Mouse (Mus musculus): ENCODE measurements around the gene Slc46a3. TPM values are rescaled to one million over a fixed set of nuclear protein-coding genes. Genes with fewer than 3 reads are reported as not detected.

Slc46a3 gene
- 2.5 and 2.7 TPM in 2 replicates for polyA plus RNA-seq (2015; fragmentation: Nextera tagmentation; extraction: Ambion mirVana)

- Histone ChIP-seq H3K4me3 (ENCODE audit: low read length) (peak within 1 kb of the TSS; percentile 76), H3K4me2 (replicated peaks; ENCODE audit: low read depth, low read length) (peak within 1 kb of the TSS; percentile 97), H3K27me3 (ENCODE audit: insufficient read depth, low read length) (no peaks in the 10 kb centered on the region), H3K9ac (replicated peaks; ENCODE audit: low read length) (peak within 1 kb of the TSS; percentile 74), H3K9me3 (ENCODE audit: low read length) (no peaks in the 10 kb centered on the region), H3K27ac (ENCODE audit: low read length) (no peak within 1 kb of the TSS), H3K4me1 (ENCODE audit: insufficient read depth, low read length) (peaks cover 4% of the 10 kb centered on the region; the same call in 1 of the 2 replicates), H3K36me3 (ENCODE audit: insufficient read depth, low read length) (no peaks in the 10 kb centered on the region)
- ATAC-seq (ENCODE audit: low FRiP score, low TSS enrichment): peak; percentile 98
- WGBS: under 1% methylated on average over 47 of the region's 47 CpGs
These were observed at the start of gene Slc46a3 for GRCm38 (mm10) chr5:147894455-147895076. Gene Slc46a3 (minus strand): TSS chr5:147894815.

GRCm38 (mm10) chr5:147939226-147939625, 44.6 kb upstream of the Slc46a3 start:
- Histone ChIP-seq H3K4me1 (ENCODE audit: insufficient read depth, low read length) (no peaks in the 10 kb centered on the region), H3K27me3 (ENCODE audit: insufficient read depth, low read length) (no peaks in the 10 kb centered on the region), H3K27ac (ENCODE audit: low read length) (no peak overlapping the region), H3K4me3 (ENCODE audit: low read length) (no peak overlapping the region), H3K9me3 (ENCODE audit: low read length) (peaks cover 13% of the 10 kb centered on the region; the same call in 1 of the 2 replicates), H3K9ac (replicated peaks; ENCODE audit: low read length) (no peak overlapping the region), H3K4me2 (replicated peaks; ENCODE audit: low read depth, low read length) (no peak overlapping the region), H3K36me3 (ENCODE audit: insufficient read depth, low read length) (no peaks in the 10 kb centered on the region)
- WGBS: 82% methylated on average over 5 of the region's 5 CpGs
- no peak for ATAC-seq (ENCODE audit: low FRiP score, low TSS enrichment)

- WGBS: 82% methylated on average over 13 of the region's 13 CpGs
These were observed 40.5 kb upstream of the Slc46a3 start for GRCm38 (mm10) chr5:147935096-147935495.

GRCm38 (mm10) chr5:147928668-147929497, 34.3 kb upstream of the Slc46a3 start:
- Histone ChIP-seq H3K27me3 (ENCODE audit: insufficient read depth, low read length) (no peaks in the 10 kb centered on the region), H3K36me3 (ENCODE audit: insufficient read depth, low read length) (no peaks in the 10 kb centered on the region), H3K4me3 (ENCODE audit: low read length) (no peak overlapping the region), H3K9me3 (ENCODE audit: low read length) (no peaks in the 10 kb centered on the region), H3K4me1 (ENCODE audit: insufficient read depth, low read length) (no peaks in the 10 kb centered on the region), H3K9ac (replicated peaks; ENCODE audit: low read length) (no peak overlapping the region), H3K27ac (ENCODE audit: low read length) (no peak overlapping the region), H3K4me2 (replicated peaks; ENCODE audit: low read depth, low read length) (no peak overlapping the region)
- WGBS: 79% methylated on average over 7 of the region's 7 CpGs
- ATAC-seq (ENCODE audit: low FRiP score, low TSS enrichment): no peak

More at GRCm38 (mm10) chr5:147935096-147935495, 40.5 kb upstream of the Slc46a3 start:
- no peak overlapping the region for H3K4me3 ChIP-seq (ENCODE audit: low read length)
- H3K27ac ChIP-seq (ENCODE audit: low read length): no peak overlapping the region
- H3K36me3 ChIP-seq (ENCODE audit: insufficient read depth, low read length): no peaks in the 10 kb centered on the region
- ATAC-seq (ENCODE audit: low FRiP score, low TSS enrichment): no peak
- no peak overlapping the region for H3K9ac ChIP-seq (replicated peaks; ENCODE audit: low read length)
- H3K9me3 ChIP-seq (ENCODE audit: low read length): peaks cover 3% of the 10 kb centered on the region; the same call in 1 of the 2 replicates
- no peaks in the 10 kb centered on the region for H3K27me3 ChIP-seq (ENCODE audit: insufficient read depth, low read length)
- no peak overlapping the region for H3K4me2 ChIP-seq (replicated peaks; ENCODE audit: low read depth, low read length)
- no peaks in the 10 kb centered on the region for H3K4me1 ChIP-seq (ENCODE audit: insufficient read depth, low read length)

- ATAC-seq (ENCODE audit: low FRiP score, low TSS enrichment): no peak
- H3K4me1 ChIP-seq (ENCODE audit: insufficient read depth, low read length): no peaks in the 10 kb centered on the region
- no peak overlapping the region for H3K4me2 ChIP-seq (replicated peaks; ENCODE audit: low read depth, low read length)
These were observed 31.5 kb upstream of the Slc46a3 start for GRCm38 (mm10) chr5:147925935-147926604.

DNA sequence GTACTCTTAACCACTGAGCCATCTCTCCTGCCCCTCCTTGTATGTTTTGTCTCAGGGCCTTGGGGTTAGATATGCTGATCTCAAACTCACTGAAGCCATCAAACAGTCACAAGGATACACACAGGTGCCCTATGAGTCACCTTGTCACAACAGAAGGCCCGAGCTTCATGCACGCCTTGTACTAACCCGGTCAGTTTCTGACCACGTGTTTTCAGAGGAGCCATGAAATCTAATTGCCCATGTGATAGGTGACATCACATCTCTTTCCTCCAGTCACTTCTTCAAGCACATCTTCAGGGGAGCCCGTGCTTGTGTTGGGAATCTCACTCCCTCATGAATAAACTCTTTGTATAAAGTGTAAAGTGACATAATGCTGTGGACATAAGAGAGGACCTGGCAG, 30.0 kb upstream of the Slc46a3 start:
- Histone ChIP-seq H3K9ac (replicated peaks; ENCODE audit: low read length) (no peak overlapping the region), H3K9me3 (ENCODE audit: low read length) (no peaks in the 10 kb centered on the region), H3K4me3 (ENCODE audit: low read length) (no peak overlapping the region), H3K36me3 (ENCODE audit: insufficient read depth, low read length) (no peaks in the 10 kb centered on the region), H3K27me3 (ENCODE audit: insufficient read depth, low read length) (no peaks in the 10 kb centered on the region), H3K27ac (ENCODE audit: low read length) (no peak overlapping the region), H3K4me1 (ENCODE audit: insufficient read depth, low read length) (no peaks in the 10 kb centered on the region), H3K4me2 (replicated peaks; ENCODE audit: low read depth, low read length) (no peak overlapping the region)
- ATAC-seq (ENCODE audit: low FRiP score, low TSS enrichment): no peak
- 73% methylated on average over 5 of the region's 5 CpGs for WGBS

More at GRCm38 (mm10) chr5:147925935-147926604, 31.5 kb upstream of the Slc46a3 start:
- no peak overlapping the region for H3K27ac ChIP-seq (ENCODE audit: low read length)
- H3K27me3 ChIP-seq (ENCODE audit: insufficient read depth, low read length): no peaks in the 10 kb centered on the region
- WGBS: 72% methylated on average over 15 of the region's 15 CpGs
- H3K9me3 ChIP-seq (ENCODE audit: low read length): no peaks in the 10 kb centered on the region
- no peak overlapping the region for H3K4me3 ChIP-seq (ENCODE audit: low read length)
- no peaks in the 10 kb centered on the region for H3K36me3 ChIP-seq (ENCODE audit: insufficient read depth, low read length)
- no peak overlapping the region for H3K9ac ChIP-seq (replicated peaks; ENCODE audit: low read length)

DNA sequence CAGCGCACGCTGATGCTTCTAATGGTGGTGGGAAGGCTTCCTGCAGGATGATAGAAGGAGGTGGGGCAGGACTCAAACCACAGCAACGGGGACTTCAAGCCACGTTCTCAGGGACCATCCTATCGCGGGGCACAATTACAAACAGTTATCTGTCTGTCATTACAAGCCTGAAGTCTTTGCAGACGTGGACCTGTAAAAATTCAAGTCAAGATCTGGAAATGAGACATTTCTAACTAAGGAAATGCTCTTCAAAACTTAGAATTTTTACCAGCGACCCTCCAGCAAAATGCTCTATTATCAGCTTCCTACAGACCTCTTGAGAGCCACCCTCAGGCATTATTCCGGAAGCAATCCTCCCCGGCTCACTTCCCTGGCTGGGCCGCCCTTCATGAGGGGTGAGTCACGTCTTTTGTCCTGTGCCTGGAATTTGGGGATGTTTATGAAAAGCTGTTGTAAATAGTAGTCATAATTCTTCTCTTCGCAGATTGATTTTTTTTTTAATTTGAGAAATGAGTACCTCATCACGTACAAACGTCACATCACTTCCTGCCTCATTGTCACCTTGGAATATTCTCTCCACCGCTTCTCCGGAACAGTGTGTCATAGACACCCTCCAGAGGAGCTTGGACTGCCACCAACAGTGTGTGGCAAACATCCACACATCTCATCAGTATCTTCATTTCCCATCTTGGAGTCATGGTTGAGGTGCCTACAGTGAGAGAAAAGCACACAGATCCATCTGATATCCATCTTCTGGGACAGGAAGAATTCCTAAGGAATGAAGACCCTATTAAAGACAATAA, 23.6 kb upstream of the Slc46a3 start:
- H3K9me3 ChIP-seq (ENCODE audit: low read length): no peaks in the 10 kb centered on the region
- peak; percentile 55; the same call in 1 of the 2 replicates for ATAC-seq (ENCODE audit: low FRiP score, low TSS enrichment)
- no peak overlapping the region for H3K4me3 ChIP-seq (ENCODE audit: low read length)
- H3K9ac ChIP-seq (replicated peaks; ENCODE audit: low read length): no peak overlapping the region
- H3K4me2 ChIP-seq (replicated peaks; ENCODE audit: low read depth, low read length): no peak overlapping the region
- no peaks in the 10 kb centered on the region for H3K36me3 ChIP-seq (ENCODE audit: insufficient read depth, low read length)
- 68% methylated on average over 17 of the region's 17 CpGs for WGBS
- H3K27ac ChIP-seq (ENCODE audit: low read length): peak overlapping the region; percentile 66
- no peaks in the 10 kb centered on the region for H3K27me3 ChIP-seq (ENCODE audit: insufficient read depth, low read length)
- peaks cover 9% of the 10 kb centered on the region for H3K4me1 ChIP-seq (ENCODE audit: insufficient read depth, low read length)

DNA sequence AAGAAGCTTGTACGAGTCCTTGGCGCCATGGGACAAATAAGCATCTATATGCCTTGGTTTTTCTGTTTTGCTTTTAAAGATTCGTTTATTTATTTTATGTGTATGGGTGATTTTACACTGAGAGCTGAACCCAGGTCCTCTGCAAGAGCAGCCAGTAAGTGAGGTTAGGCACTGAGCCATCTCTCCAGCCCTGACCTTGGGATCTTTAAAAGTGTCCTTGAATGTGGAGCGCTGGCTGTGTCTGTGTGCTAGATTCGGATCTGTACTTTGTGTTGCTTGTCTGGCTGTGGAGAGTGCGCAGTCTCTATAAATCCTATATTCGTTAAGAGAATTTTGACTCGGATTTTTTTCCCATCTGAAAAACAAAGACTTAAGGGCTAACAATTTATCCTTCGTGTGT, 21.6 kb upstream of the Slc46a3 start:
- Histone ChIP-seq H3K4me3 (ENCODE audit: low read length) (no peak overlapping the region), H3K4me1 (ENCODE audit: insufficient read depth, low read length) (peaks cover 13% of the 10 kb centered on the region), H3K9ac (replicated peaks; ENCODE audit: low read length) (no peak overlapping the region), H3K4me2 (replicated peaks; ENCODE audit: low read depth, low read length) (no peak overlapping the region), H3K36me3 (ENCODE audit: insufficient read depth, low read length) (no peaks in the 10 kb centered on the region), H3K9me3 (ENCODE audit: low read length) (no peaks in the 10 kb centered on the region), H3K27ac (ENCODE audit: low read length) (no peak overlapping the region), H3K27me3 (ENCODE audit: insufficient read depth, low read length) (no peaks in the 10 kb centered on the region)
- WGBS: 87% methylated on average over 9 of the region's 9 CpGs
- no peak for ATAC-seq (ENCODE audit: low FRiP score, low TSS enrichment)

DNA sequence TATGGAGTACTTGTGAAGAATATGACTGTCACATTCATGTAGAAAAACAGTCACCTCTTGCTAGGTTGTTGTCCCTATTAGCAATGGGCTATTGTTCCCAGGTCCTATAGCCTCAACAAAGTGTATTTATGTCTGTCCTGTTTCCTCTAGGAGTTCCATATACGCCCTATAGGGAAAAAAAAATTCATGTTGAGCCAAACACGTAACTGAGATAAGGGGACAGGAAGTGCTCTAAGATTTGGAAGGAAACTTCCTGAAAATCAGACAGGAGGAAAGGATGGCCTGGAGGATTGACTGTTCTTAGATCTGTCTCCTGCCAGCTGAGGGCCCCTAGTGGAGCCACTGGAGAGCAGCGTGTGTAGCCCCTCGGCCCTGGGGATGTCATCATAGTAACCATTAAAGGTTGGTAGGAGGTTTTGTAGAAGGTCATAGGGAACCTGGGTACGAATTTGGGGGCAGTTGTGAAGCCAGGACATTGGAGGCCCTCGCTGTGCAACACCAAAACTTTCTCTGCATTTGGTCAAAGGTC, 20.5 kb upstream of the Slc46a3 start:
- Histone ChIP-seq H3K4me2 (replicated peaks; ENCODE audit: low read depth, low read length) (no peak overlapping the region), H3K36me3 (ENCODE audit: insufficient read depth, low read length) (no peaks in the 10 kb centered on the region), H3K27ac (ENCODE audit: low read length) (no peak overlapping the region; the same call in 1 of the 2 replicates), H3K4me1 (ENCODE audit: insufficient read depth, low read length) (peaks cover 13% of the 10 kb centered on the region), H3K4me3 (ENCODE audit: low read length) (no peak overlapping the region), H3K9me3 (ENCODE audit: low read length) (peaks cover 3% of the 10 kb centered on the region; the same call in 1 of the 2 replicates), H3K27me3 (ENCODE audit: insufficient read depth, low read length) (no peaks in the 10 kb centered on the region), H3K9ac (replicated peaks; ENCODE audit: low read length) (no peak overlapping the region)
- no peak for ATAC-seq (ENCODE audit: low FRiP score, low TSS enrichment)
- WGBS: 50% methylated on average over 6 of the region's 6 CpGs
